Mouse (Mus musculus) lung, postnatal 0 days (tissue): ENCODE results near the gene Piezo1. TPM values are rescaled to one million over a fixed set of nuclear protein-coding genes. Genes with fewer than 3 reads are reported as not detected.

ENCODE experiments used
- ATAC-seq: fragments of 200-750 bp; cut with Nextera tagmentation; 2 replicates; pipeline ENCODE4 v1.8.0; 2017; ENCODE audit warnings: moderate library complexity
- DNase-seq: peaks from one replicate; pipeline ENCODE4 v3.0.0-alpha.2; 2016; ENCODE audit warnings: low spot score
- H3K27ac ChIP-seq: fragments of 300-500 bp; sonication (generic); 2 replicates; pipeline ENCODE4 v1.5.1; 2014; ENCODE audit warnings: antibody characterized with exemption, mild to moderate bottlenecking, low read length, mixed read lengths
- H3K27me3 ChIP-seq: fragments of 300-500 bp; sonication (generic); replicated peaks from 2 replicates; pipeline ENCODE4 v1.6.1; 2014; ENCODE audit warnings: low read length, mixed read lengths; ENCODE audit not compliant: insufficient read depth
- H3K36me3 ChIP-seq: fragments of 300-500 bp; sonication (generic); 2 replicates; pipeline ENCODE4 v1.6.1; 2014; ENCODE audit warnings: low read length, mixed read lengths; ENCODE audit not compliant: insufficient read depth
- H3K4me1 ChIP-seq: fragments of 300-500 bp; sonication (generic); 2 replicates; pipeline ENCODE4 v1.6.1; 2014; ENCODE audit warnings: antibody characterized with exemption, low read depth, low read length, mixed read lengths; ENCODE audit not compliant: insufficient read depth
- H3K4me2 ChIP-seq: fragments of 300-500 bp; sonication (generic); replicated peaks from 2 replicates; pipeline ENCODE4 v1.6.1; 2014; ENCODE audit warnings: low read depth, mild to moderate bottlenecking, low read length, moderate library complexity, mixed read lengths
- H3K4me3 ChIP-seq: fragments of 300-500 bp; sonication (generic); 2 replicates; pipeline ENCODE4 v1.5.1; 2014; ENCODE audit warnings: low read depth, low read length
- H3K9ac ChIP-seq: fragments of 300-500 bp; sonication (generic); replicated peaks from 2 replicates; pipeline ENCODE4 v1.6.1; 2014; ENCODE audit warnings: low read depth, mild to moderate bottlenecking
- H3K9me3 ChIP-seq: fragments of 300-500 bp; sonication (generic); 2 replicates; pipeline ENCODE4 v1.6.1; 2016; ENCODE audit warnings: low read length, mixed read lengths
- CTCF ChIP-seq: IDR thresholded peaks from 2 replicates; pipeline ENCODE4 v1.5.1; 2016; ENCODE audit warnings: antibody characterized with exemption, mild to moderate bottlenecking
- EP300 ChIP-seq: IDR thresholded peaks from 2 replicates; pipeline ENCODE4 v1.6.1; 2016; ENCODE audit warnings: antibody characterized with exemption, mild to moderate bottlenecking, control low read depth
- WGBS: fragments of 180-500 bp; shearing (Covaris S2); extraction: QIAGEN DNeasy Blood & Tissue Kit; methylation state at CpG from one replicate; pipeline ENCODE4 v1.1.7; 2014; 5-methylcytosine and 5-hydroxymethylcytosine counted together
- polyA plus RNA-seq: library from polyadenylated mRNA; unstranded; fragments of >200 nt; fragmentation: Nextera tagmentation; extraction: Ambion mirVana; gene quantifications from 2 replicates; pipeline ENCODE4 v1.2.1, GENCODE M21; 2015

The Piezo1 gene
- polyA plus RNA-seq, 1 experiment from 2014 or later, result 27.3 TPM

GRCm38 (mm10) chr8:122484831-122485230 lies 66.3 kb downstream of the Piezo1 start:
- TF ChIP-seq EP300 (no peak), CTCF (no peak)
- Histone ChIP-seq H3K4me2 (no peak overlapping the region), H3K36me3 (peaks cover 55% of the 10 kb centered on the region), H3K27me3 (no peaks in the 10 kb centered on the region), H3K9ac (no peak overlapping the region), H3K27ac (no peak overlapping the region), H3K4me1 (no peaks in the 10 kb centered on the region), H3K9me3 (no peaks in the 10 kb centered on the region), H3K4me3 (no peak overlapping the region)
- 80% methylated on average over 12 of the region's 12 CpGs for WGBS
- no peak for ATAC-seq
- no peak for DNase-seq

- Histone ChIP-seq H3K4me2 (no peak overlapping the region), H3K4me1 (no peaks in the 10 kb centered on the region), H3K36me3 (peaks cover 61% of the 10 kb centered on the region), H3K27ac (no peak overlapping the region), H3K9me3 (no peaks in the 10 kb centered on the region), H3K9ac (no peak overlapping the region), H3K4me3 (no peak overlapping the region), H3K27me3 (no peaks in the 10 kb centered on the region)
- DNase-seq, result no peak
- TF ChIP-seq EP300, result no peak
- TF ChIP-seq CTCF, result peak; percentile 48
- WGBS, result 96% methylated on average over 7 of the region's 7 CpGs
- ATAC-seq, result no peak
Measured at GRCm38 (mm10) chr8:122483877-122484276, 67.3 kb downstream of the Piezo1 start.

GRCm38 (mm10) chr8:122482448-122482847 lies 68.7 kb downstream of the Piezo1 start:
- Histone ChIP-seq H3K4me3 (no peak overlapping the region), H3K9me3 (no peaks in the 10 kb centered on the region), H3K4me1 (no peaks in the 10 kb centered on the region), H3K27me3 (no peaks in the 10 kb centered on the region), H3K27ac (no peak overlapping the region), H3K9ac (no peak overlapping the region), H3K4me2 (no peak overlapping the region), H3K36me3 (peaks cover 57% of the 10 kb centered on the region)
- WGBS, result 87% methylated on average over 8 of the region's 8 CpGs
- DNase-seq, result no peak
- peak; percentile 14; the same call in 1 of the 2 replicates for ATAC-seq
- TF ChIP-seq CTCF, result no peak
- TF ChIP-seq EP300, result no peak

- peak; percentile 91 for DNase-seq
- under 1% methylated on average over 64 of the region's 103 CpGs for WGBS
- TF ChIP-seq CTCF, result no peak
- no peak for TF ChIP-seq EP300
- peak; percentile 95 for ATAC-seq
- peak within 1 kb of the TSS; percentile 96 for H3K4me3 ChIP-seq
- no peaks in the 10 kb centered on the region for H3K9me3 ChIP-seq
- peaks cover 3% of the 10 kb centered on the region; the same call in 1 of the 2 replicates for H3K4me1 ChIP-seq
- peak within 1 kb of the TSS; percentile 80 for H3K4me2 ChIP-seq
- peak within 1 kb of the TSS; percentile 77 for H3K9ac ChIP-seq
- H3K27ac ChIP-seq, result peak within 1 kb of the TSS; percentile 80
- H3K36me3 ChIP-seq, result peaks cover 8% of the 10 kb centered on the region; the same call in 1 of the 2 replicates
- no peaks in the 10 kb centered on the region for H3K27me3 ChIP-seq
Measured at GRCm38 (mm10) chr8:122475580-122476320, 75.4 kb downstream of the Piezo1 start, which contains the start of the genes Rnf166 and Ctu2. Gene Rnf166, minus strand, starts transcription at chr8:122476064. Gene Ctu2, plus strand, starts transcription at chr8:122476143.

GRCm38 (mm10) chr8:122474951-122475560 lies 76.1 kb downstream of the Piezo1 start:
- H3K27ac ChIP-seq, result peak overlapping the region; percentile 80
- H3K4me2 ChIP-seq, result peak overlapping the region; percentile 80
- peak overlapping the region; percentile 77 for H3K9ac ChIP-seq
- DNase-seq (peak; percentile 70), ATAC-seq (peak; percentile 22)
- WGBS, result 2% methylated on average over 16 of the region's 16 CpGs
- H3K9me3 ChIP-seq, result no peaks in the 10 kb centered on the region
- peaks cover 8% of the 10 kb centered on the region; the same call in 1 of the 2 replicates for H3K36me3 ChIP-seq
- TF ChIP-seq EP300 (no peak), CTCF (no peak)
- H3K27me3 ChIP-seq, result no peaks in the 10 kb centered on the region
- H3K4me1 ChIP-seq, result peaks cover 3% of the 10 kb centered on the region; the same call in 1 of the 2 replicates
- H3K4me3 ChIP-seq, result peak overlapping the region; percentile 96

- H3K4me1 ChIP-seq, result peaks cover 3% of the 10 kb centered on the region; the same call in 1 of the 2 replicates
- peak; percentile 36 for DNase-seq
- WGBS, result 81% methylated on average over 8 of the region's 8 CpGs
- no peaks in the 10 kb centered on the region for H3K27me3 ChIP-seq
- H3K27ac ChIP-seq, result no peak overlapping the region
- no peak for TF ChIP-seq EP300
- TF ChIP-seq CTCF, result no peak
- no peak overlapping the region for H3K9ac ChIP-seq
- no peak overlapping the region for H3K4me3 ChIP-seq
- ATAC-seq, result no peak
- H3K4me2 ChIP-seq, result no peak overlapping the region
- H3K36me3 ChIP-seq, result peaks cover 3% of the 10 kb centered on the region; the same call in 1 of the 2 replicates
- H3K9me3 ChIP-seq, result no peaks in the 10 kb centered on the region
Measured at GRCm38 (mm10) chr8:122473911-122474421, 77.2 kb downstream of the Piezo1 start.
